Mouse (Mus musculus) stomach, embryonic 14.5 days (tissue): Measurements from ENCODE around the gene Crot. TPM values are rescaled to one million over a fixed set of nuclear protein-coding genes. Genes with fewer than 3 reads are reported as not detected.

Experiments
- ATAC-seq: fragments of 200-750 bp; cut with Nextera tagmentation; 2 replicates; pipeline ENCODE4 v1.8.0; 2017; ENCODE audit warnings: low read depth, moderate TSS enrichment; ENCODE audit not compliant: insufficient number of reproducible peaks, insufficient read depth, low FRiP score
- H3K27ac ChIP-seq: fragments of 300-500 bp; sonication (generic); 2 replicates; pipeline ENCODE4 v1.5.1; 2014; ENCODE audit warnings: mild to moderate bottlenecking, low read length, moderate library complexity, mixed read lengths
- H3K27me3 ChIP-seq: fragments of 300-500 bp; sonication (generic); 2 replicates; pipeline ENCODE4 v1.6.1; 2014; ENCODE audit warnings: low read length, control low read depth, mixed read lengths; ENCODE audit not compliant: control insufficient read depth, insufficient read depth
- H3K36me3 ChIP-seq: fragments of 300-500 bp; sonication (generic); 2 replicates; pipeline ENCODE4 v1.6.1; 2014; ENCODE audit warnings: mild to moderate bottlenecking, control low read depth, low read length, moderate library complexity, mixed read lengths; ENCODE audit not compliant: control insufficient read depth, insufficient read depth
- H3K4me1 ChIP-seq: fragments of 300-500 bp; sonication (generic); 2 replicates; pipeline ENCODE4 v1.6.1; 2014; ENCODE audit warnings: low read length, control low read depth, mixed read lengths; ENCODE audit not compliant: control insufficient read depth, insufficient read depth
- H3K4me2 ChIP-seq: fragments of 300-500 bp; sonication (generic); replicated peaks from 2 replicates; pipeline ENCODE4 v1.6.1; 2014; ENCODE audit warnings: low read depth, low read length, control low read depth
- H3K4me3 ChIP-seq: fragments of 300-500 bp; sonication (generic); 2 replicates; pipeline ENCODE4 v1.5.1; 2014; ENCODE audit warnings: low read depth, low read length, control low read depth
- H3K9ac ChIP-seq: fragments of 300-500 bp; sonication (generic); replicated peaks from 2 replicates; pipeline ENCODE4 v1.6.1; 2014; ENCODE audit warnings: low read depth, mild to moderate bottlenecking, control low read depth, low read length, moderate library complexity, mixed read lengths
- H3K9me3 ChIP-seq: fragments of 300-500 bp; sonication (generic); 2 replicates; pipeline ENCODE4 v1.6.1; 2016; ENCODE audit warnings: low read depth, low read length, control low read depth; ENCODE audit not compliant: control insufficient read depth
- WGBS: fragments of 180-500 bp; shearing (Covaris S2); extraction: QIAGEN DNeasy Blood & Tissue Kit; methylation state at CpG from one replicate; pipeline ENCODE4 v1.1.7; 2014; 5-methylcytosine and 5-hydroxymethylcytosine counted together
- polyA plus RNA-seq: library from polyadenylated mRNA; unstranded; fragments of >200 nt; fragmentation: Nextera tagmentation; extraction: Ambion mirVana; gene quantifications from 2 replicates; pipeline ENCODE4 v1.2.1, GENCODE M21; 2014

Gene Crot
- 55.2 and 60.1 TPM in 2 replicates for polyA plus RNA-seq

- WGBS = under 1% methylated on average over 47 of the region's 57 CpGs
- H3K4me1 ChIP-seq = no peaks in the 10 kb centered on the region
- H3K36me3 ChIP-seq = no peaks in the 10 kb centered on the region
- H3K9me3 ChIP-seq = no peaks in the 10 kb centered on the region
- peak within 1 kb of the TSS; percentile 83 for H3K27ac ChIP-seq
- no peaks in the 10 kb centered on the region for H3K27me3 ChIP-seq
- H3K4me3 ChIP-seq = peak within 1 kb of the TSS; percentile 74
- peak within 1 kb of the TSS; percentile 55 for H3K4me2 ChIP-seq
- ATAC-seq = peak; percentile 98
- peak within 1 kb of the TSS; percentile 69 for H3K9ac ChIP-seq
Observed at GRCm38 (mm10) chr5:8996686-8997512, at the start of gene Crot. Gene Crot, minus strand, starts transcription at chr5:8997324.

GRCm38 (mm10) chr5:9045904-9046303, 48.8 kb upstream of the Crot start:
- no peaks in the 10 kb centered on the region for H3K27me3 ChIP-seq
- H3K9me3 ChIP-seq = no peaks in the 10 kb centered on the region
- no peak overlapping the region for H3K27ac ChIP-seq
- H3K36me3 ChIP-seq = no peaks in the 10 kb centered on the region
- no peak overlapping the region for H3K4me2 ChIP-seq
- H3K9ac ChIP-seq = no peak overlapping the region
- no peaks in the 10 kb centered on the region for H3K4me1 ChIP-seq
- no peak overlapping the region for H3K4me3 ChIP-seq
- WGBS = 85% methylated on average over 8 of the region's 8 CpGs
- ATAC-seq = no peak

- Histone ChIP-seq H3K4me1 (no peaks in the 10 kb centered on the region), H3K9me3 (no peaks in the 10 kb centered on the region), H3K4me3 (no peak overlapping the region), H3K27ac (no peak overlapping the region), H3K9ac (no peak overlapping the region), H3K36me3 (no peaks in the 10 kb centered on the region), H3K4me2 (no peak overlapping the region), H3K27me3 (no peaks in the 10 kb centered on the region)
- no peak for ATAC-seq
- WGBS = 41% methylated on average over 2 of the region's 2 CpGs
Observed at GRCm38 (mm10) chr5:9044821-9045220, 47.7 kb upstream of the Crot start.

- ATAC-seq = no peak
- no peak overlapping the region for H3K27ac ChIP-seq
Observed at GRCm38 (mm10) chr5:9043582-9044267, 46.6 kb upstream of the Crot start.

GRCm38 (mm10) chr5:9042721-9043416, 45.7 kb upstream of the Crot start:
- H3K27ac ChIP-seq = peak overlapping the region; percentile 27; the same call in 1 of the 2 replicates
- ATAC-seq = no peak
- no peak overlapping the region for H3K9ac ChIP-seq
- H3K36me3 ChIP-seq = no peaks in the 10 kb centered on the region
- no peak overlapping the region for H3K4me3 ChIP-seq
- H3K9me3 ChIP-seq = no peaks in the 10 kb centered on the region
- no peaks in the 10 kb centered on the region for H3K27me3 ChIP-seq
- no peak overlapping the region for H3K4me2 ChIP-seq
- no peaks in the 10 kb centered on the region for H3K4me1 ChIP-seq
- WGBS = 60% methylated on average over 10 of the region's 10 CpGs

More at GRCm38 (mm10) chr5:9043582-9044267, 46.6 kb upstream of the Crot start:
- Histone ChIP-seq H3K4me2 (no peak overlapping the region), H3K27me3 (no peaks in the 10 kb centered on the region), H3K36me3 (no peaks in the 10 kb centered on the region), H3K9ac (no peak overlapping the region), H3K4me1 (no peaks in the 10 kb centered on the region), H3K4me3 (no peak overlapping the region), H3K9me3 (no peaks in the 10 kb centered on the region)
- WGBS = 81% methylated on average over 8 of the region's 8 CpGs

GRCm38 (mm10) chr5:9040665-9041215, 43.6 kb upstream of the Crot start:
- Histone ChIP-seq H3K4me2 (no peak overlapping the region), H3K9me3 (no peaks in the 10 kb centered on the region), H3K36me3 (no peaks in the 10 kb centered on the region), H3K4me3 (no peak overlapping the region), H3K27ac (no peak overlapping the region), H3K4me1 (no peaks in the 10 kb centered on the region), H3K27me3 (no peaks in the 10 kb centered on the region), H3K9ac (no peak overlapping the region)
- ATAC-seq = peak; percentile 72
- WGBS = 61% methylated on average over 3 of the region's 3 CpGs

GRCm38 (mm10) chr5:9039978-9040377, 42.9 kb upstream of the Crot start:
- Histone ChIP-seq H3K9me3 (no peaks in the 10 kb centered on the region), H3K27ac (no peak overlapping the region), H3K9ac (no peak overlapping the region), H3K4me1 (no peaks in the 10 kb centered on the region), H3K36me3 (no peaks in the 10 kb centered on the region), H3K27me3 (no peaks in the 10 kb centered on the region), H3K4me2 (no peak overlapping the region), H3K4me3 (no peak overlapping the region)
- 73% methylated on average over 7 of the region's 7 CpGs for WGBS
- ATAC-seq = no peak

GRCm38 (mm10) chr5:9037292-9037691, 40.2 kb upstream of the Crot start:
- ATAC-seq = no peak
- Histone ChIP-seq H3K9ac (no peak overlapping the region), H3K4me2 (no peak overlapping the region), H3K27ac (no peak overlapping the region), H3K9me3 (no peaks in the 10 kb centered on the region), H3K4me3 (no peak overlapping the region), H3K27me3 (no peaks in the 10 kb centered on the region), H3K36me3 (no peaks in the 10 kb centered on the region), H3K4me1 (no peaks in the 10 kb centered on the region)
- 74% methylated on average over 4 of the region's 4 CpGs for WGBS
